Mouse (Mus musculus): Measurements from ENCODE around the gene Cyp27a1.

DNA sequence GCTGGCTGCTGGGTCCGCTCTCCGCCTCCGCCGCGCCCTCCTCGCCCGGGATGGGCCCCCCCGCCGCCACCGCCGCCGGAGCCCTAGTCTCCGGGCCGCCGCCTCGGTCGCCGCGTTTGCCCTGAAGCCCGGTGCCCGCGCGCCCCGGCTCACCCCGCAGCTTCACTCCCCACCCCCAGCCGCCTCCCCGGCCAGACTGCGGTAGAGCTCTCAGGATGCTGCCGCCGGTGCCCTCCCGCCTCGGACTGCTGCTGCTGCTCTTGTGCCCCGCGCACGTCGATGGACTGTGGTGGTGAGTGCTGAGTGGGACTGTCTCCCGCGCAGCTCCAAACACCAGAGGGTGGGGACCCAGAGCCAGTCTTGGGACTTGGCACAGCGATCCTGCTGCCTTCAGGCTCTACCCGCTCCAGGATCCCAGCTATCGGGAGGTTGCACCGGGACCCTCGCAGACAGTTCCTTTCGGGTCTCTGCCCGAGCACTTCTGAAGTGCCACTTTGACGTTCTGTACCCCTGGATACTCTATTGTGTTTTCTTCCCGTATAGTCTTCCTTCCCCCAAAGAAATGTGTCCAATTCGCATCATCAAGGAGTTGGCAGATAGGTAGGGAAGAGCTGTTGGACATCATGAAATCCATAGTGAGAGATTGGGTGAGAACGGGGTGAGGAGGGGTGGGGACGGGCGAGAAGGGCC is 58.7 kb downstream of the Cyp27a1 start:
- TF ChIP-seq POLR2A (IDR thresholded peaks at IDR 0.05; ENCODE audit: low read depth, low read length) (no peak), CTCF (IDR thresholded peaks at IDR 0.05; ENCODE audit: borderline replicate concordance, insufficient read depth, low read length) (no peak)

Measured in embryonic fibroblast, embryonic 13.5 days (primary cell).